ENCODE assay signal across 8 mouse cellular contexts in the genomic region with DNA sequence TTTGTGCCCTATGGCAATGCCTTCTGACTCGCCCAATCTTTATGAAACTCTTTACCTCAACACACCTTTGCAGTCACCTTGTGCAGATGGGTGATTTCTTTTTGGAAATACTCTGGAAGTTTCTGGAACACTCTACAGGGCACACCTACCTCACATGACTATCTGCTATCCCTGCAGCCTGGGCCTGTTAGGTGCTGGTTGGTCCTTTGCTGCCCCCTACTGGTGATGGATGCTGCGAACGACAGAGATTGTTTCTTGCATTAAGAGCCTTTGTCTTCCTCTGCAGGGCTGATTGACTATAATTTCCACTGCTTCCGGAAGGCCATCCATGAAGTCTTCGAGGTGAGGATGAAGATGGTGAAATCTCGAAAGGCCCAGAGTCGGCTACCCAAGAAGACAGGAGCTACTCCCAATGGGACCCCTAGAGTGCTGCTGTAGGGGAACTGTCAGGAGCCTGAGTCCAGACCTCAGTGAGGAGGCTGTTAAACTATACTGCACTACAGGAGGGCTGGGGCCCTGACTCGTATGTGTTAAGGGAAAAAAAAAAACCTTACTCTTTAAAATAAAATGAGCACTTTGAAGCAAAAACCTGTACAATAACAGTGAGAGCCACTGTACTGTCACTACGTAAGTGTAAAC. TPM values are rescaled to one million over a fixed set of nuclear protein-coding genes. Genes with fewer than 3 reads are reported as not detected.
DNase-seq lines count a peak whose midpoint lies in the region; ATAC-seq lines count a peak whose summit lies in the region.

No protein-coding gene starts in this region.

- no peak overlapping the region for H3K4me3 ChIP-seq in intestine, embryonic 16.5 days (ENCODE audit: low read length)
- H3K4me3 ChIP-seq in midbrain, embryonic 11.5 days (ENCODE audit: low read depth, low read length) = no peak overlapping the region

- no peaks in the 10 kb centered on the region for H3K4me1 ChIP-seq in intestine, embryonic 16.5 days (ENCODE audit: control insufficient read depth, insufficient read depth, low read length)
- H3K4me1 ChIP-seq in midbrain, embryonic 11.5 days (ENCODE audit: control insufficient read depth, insufficient read depth, low read length) = no peaks in the 10 kb centered on the region

- H3K27me3 ChIP-seq in intestine, embryonic 16.5 days (replicated peaks; ENCODE audit: control insufficient read depth, insufficient read depth, low read length) = no peaks in the 10 kb centered on the region
- no peaks in the 10 kb centered on the region for H3K27me3 ChIP-seq in midbrain, embryonic 11.5 days (ENCODE audit: control insufficient read depth, insufficient read depth, low read length)

- intact Hi-C loops in left cerebral cortex, postnatal 14 days (cut with DNase I) = loop anchor here (5.0 to 10.0 kb wide), 2 partner anchors 66 to 274 kb away; a partner anchor contains a TSS

- H3K9ac ChIP-seq in intestine, embryonic 16.5 days (ENCODE audit: low read depth, low read length) = no peak overlapping the region
- H3K9ac ChIP-seq in midbrain, embryonic 11.5 days (ENCODE audit: low read length) = no peak overlapping the region

- ATAC-seq in intestine, embryonic 16.5 days = peak; percentile 81
- peak; percentile 76; the same call in 1 of the 2 replicates for ATAC-seq in midbrain, embryonic 11.5 days (ENCODE audit: low FRiP score)

- no peaks in the 10 kb centered on the region for H3K9me3 ChIP-seq in intestine, embryonic 16.5 days (ENCODE audit: control insufficient read depth, low read length)
- no peaks in the 10 kb centered on the region for H3K9me3 ChIP-seq in midbrain, embryonic 11.5 days (ENCODE audit: control insufficient read depth, low read length)

- H3K27ac ChIP-seq in intestine, embryonic 16.5 days (ENCODE audit: low read length) = no peak overlapping the region
- no peak overlapping the region for H3K27ac ChIP-seq in midbrain, embryonic 11.5 days (ENCODE audit: low read depth, low read length)

- 51% methylated on average over 9 of the region's 9 CpGs for WGBS in intestine, embryonic 16.5 days
- WGBS in midbrain, embryonic 11.5 days = 61% methylated on average over 9 of the region's 9 CpGs

- DNase-seq in adrenal gland, adult (ENCODE audit: inconsistent age in 2 of 2, low spot score in 1 of 2) = peak; percentile 81 to 95
- DNase-seq in embryo, embryonic 10 days (ENCODE audit: low spot score) = peak; percentile 93
- DNase-seq in gastrocnemius, postnatal 25 days = peak; percentile 62
- DNase-seq in left cerebral cortex, postnatal 14 days (ENCODE audit: low spot score in 2 of 2) = peak; percentile 91 to 94
- peak; percentile 96 for DNase-seq in midbrain, embryonic 11.5 days (ENCODE audit: low spot score, missing footprints)
- DNase-seq in right cerebral cortex, postnatal 4 days = peak; percentile 94
- peak; percentile 78 for DNase-seq in yolk sac, embryonic 10.5 days (ENCODE audit: low spot score)

- H3K4me2 ChIP-seq in intestine, embryonic 16.5 days (ENCODE audit: low read depth, low read length) = no peak overlapping the region
- no peak overlapping the region for H3K4me2 ChIP-seq in midbrain, embryonic 11.5 days

- H3K36me3 ChIP-seq in intestine, embryonic 16.5 days (ENCODE audit: control insufficient read depth, insufficient read depth, low read length) = no peaks in the 10 kb centered on the region
- H3K36me3 ChIP-seq in midbrain, embryonic 11.5 days (ENCODE audit: control insufficient read depth, insufficient read depth, low read length) = peaks cover 8% of the 10 kb centered on the region; the same call in 1 of the 2 replicates

RNA-seq across cellular contexts. Expression of a gene that starts 12.7 kb away (rescaled TPM):
- 10 to 100 TPM; 42.6 to 45.9 TPM for total RNA-seq in gastrocnemius, postnatal 25 days (2021)
- 43.0 and 44.9 TPM in 2 replicates for polyA plus RNA-seq in intestine, embryonic 16.5 days (2015; fragmentation: Nextera tagmentation; extraction: Ambion mirVana)
- total RNA-seq in left cerebral cortex, postnatal 14 days (2021) = 100 to 1,000 TPM; 109 to 118 TPM
- 59.6 and 62.8 TPM in 2 replicates for polyA plus RNA-seq in midbrain, embryonic 11.5 days (2014; fragmentation: Nextera tagmentation; extraction: Ambion mirVana)

RNA-seq across cellular contexts. Expression of a gene that starts 35.6 kb away (rescaled TPM):
- total RNA-seq in gastrocnemius, postnatal 25 days (2021) = 100 to 1,000 TPM; 126 to 165 TPM
- 28.0 and 30.1 TPM in 2 replicates for polyA plus RNA-seq in intestine, embryonic 16.5 days (2015; fragmentation: Nextera tagmentation; extraction: Ambion mirVana)
- total RNA-seq in left cerebral cortex, postnatal 14 days (2021) = 10 to 100 TPM; 65.9 to 78.5 TPM
- polyA plus RNA-seq in midbrain, embryonic 11.5 days (2014; fragmentation: Nextera tagmentation; extraction: Ambion mirVana) = 32.9 and 34.9 TPM in 2 replicates

RNA-seq across cellular contexts. Expression of a gene that starts 44.3 kb away (rescaled TPM):
- 1 to 10 TPM; 6.2 to 9.6 TPM for total RNA-seq in gastrocnemius, postnatal 25 days (2021)
- polyA plus RNA-seq in intestine, embryonic 16.5 days (2015; fragmentation: Nextera tagmentation; extraction: Ambion mirVana) = 0.10 and 0.24 TPM in 2 replicates
- under 1 TPM in 1 of 2 experiments, not detected in 1; 0.49 TPM for total RNA-seq in left cerebral cortex, postnatal 14 days (2021)
- 0.26 and 0.30 TPM in 2 replicates for polyA plus RNA-seq in midbrain, embryonic 11.5 days (2014; fragmentation: Nextera tagmentation; extraction: Ambion mirVana)

Comparison
In these comparisons a context has a peak if more than half of its experiments do, and no peak if none do; other contexts are left out.
1. RNA of a gene that starts 44.3 kb away (total RNA-seq): 6.2 to 9.6 TPM in gastrocnemius, postnatal 25 days; 0.49 TPM in left cerebral cortex, postnatal 14 days; every median in the first group is over 4 times any median in the second.
2. Peak in every context shown above with its lines, with median percentiles within 50 percentile points of each other: DNase-seq.